Mouse (Mus musculus): Measurements from ENCODE around the gene Tmem255a. TPM values are rescaled to one million over a fixed set of nuclear protein-coding genes. Genes with fewer than 3 reads are reported as not detected.
A peak's percentile ranks its signal among the peaks of the same experiment; 100 is the strongest.

The Tmem255a gene
- polyA plus RNA-seq (2014; fragmentation: Nextera tagmentation; extraction: Ambion mirVana): 11.4 and 11.5 TPM in 2 replicates

GRCm38 (mm10) chrX:38251851-38252571 lies at the start of gene Tmem255a:
Gene Tmem255a, minus strand, starts transcription at chrX:38252439.
- peak within 1 kb of the TSS; percentile 51 for H3K4me2 ChIP-seq
- no peak within 1 kb of the TSS for H3K9ac ChIP-seq (ENCODE audit: low read depth, low read length)
- ATAC-seq (replicated peaks; ENCODE audit: low FRiP score) (no peak), DNase-seq (ENCODE audit: low spot score) (no peak)
- H3K36me3 ChIP-seq (ENCODE audit: control insufficient read depth, insufficient read depth, low read length): no peaks in the 10 kb centered on the region
- no peak within 1 kb of the TSS for H3K27ac ChIP-seq (ENCODE audit: low read depth, low read length)
- peak within 1 kb of the TSS; percentile 37 for H3K4me3 ChIP-seq (ENCODE audit: low read depth, low read length)
- no peaks in the 10 kb centered on the region for H3K9me3 ChIP-seq (ENCODE audit: control insufficient read depth, low read length)
- WGBS: 22% methylated on average over 21 of the region's 27 CpGs
- no peaks in the 10 kb centered on the region for H3K4me1 ChIP-seq (replicated peaks; ENCODE audit: control insufficient read depth, insufficient read depth, low read length)
- H3K27me3 ChIP-seq (replicated peaks; ENCODE audit: control insufficient read depth, insufficient read depth, low read length): peaks cover 25% of the 10 kb centered on the region

DNA sequence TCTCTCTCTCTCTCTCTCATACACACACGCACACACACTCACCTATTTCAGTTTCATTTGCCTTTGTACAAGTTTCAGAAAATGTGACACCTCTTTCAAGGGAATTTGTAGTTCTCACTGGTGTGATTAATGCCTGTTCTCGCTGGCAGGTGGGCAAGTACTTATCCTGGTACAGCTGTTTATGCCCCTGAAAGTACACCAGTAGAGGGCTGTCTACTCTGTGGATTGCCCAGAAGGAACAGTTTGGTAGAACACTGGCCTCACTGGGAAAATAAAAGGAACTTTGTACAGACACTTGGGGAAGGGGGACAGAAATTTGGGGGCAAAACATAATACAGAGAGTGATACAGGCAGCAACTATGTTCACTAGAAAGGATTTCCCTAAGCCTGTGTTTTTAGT lies 7.4 kb upstream of the Tmem255a start:
- Histone ChIP-seq H3K27me3 (replicated peaks; ENCODE audit: control insufficient read depth, insufficient read depth, low read length) (no peaks in the 10 kb centered on the region), H3K4me3 (ENCODE audit: low read depth, low read length) (no peak overlapping the region), H3K9ac (ENCODE audit: low read depth, low read length) (no peak overlapping the region), H3K36me3 (ENCODE audit: control insufficient read depth, insufficient read depth, low read length) (no peaks in the 10 kb centered on the region), H3K27ac (ENCODE audit: low read depth, low read length) (no peak overlapping the region), H3K4me1 (replicated peaks; ENCODE audit: control insufficient read depth, insufficient read depth, low read length) (no peaks in the 10 kb centered on the region), H3K9me3 (ENCODE audit: control insufficient read depth, low read length) (no peaks in the 10 kb centered on the region), H3K4me2 (no peak overlapping the region)
- ATAC-seq (replicated peaks; ENCODE audit: low FRiP score) (no peak), DNase-seq (ENCODE audit: low spot score) (no peak)
- 31% methylated on average over 2 of the region's 2 CpGs for WGBS

GRCm38 (mm10) chrX:38250352-38250950 lies 1.8 kb downstream of the Tmem255a start:
- peak overlapping the region; percentile 24; the same call in 1 of the 2 replicates for H3K4me3 ChIP-seq (ENCODE audit: low read depth, low read length)
- peaks cover 25% of the 10 kb centered on the region for H3K27me3 ChIP-seq (replicated peaks; ENCODE audit: control insufficient read depth, insufficient read depth, low read length)
- peak overlapping the region; percentile 48 for H3K4me2 ChIP-seq
- H3K36me3 ChIP-seq (ENCODE audit: control insufficient read depth, insufficient read depth, low read length): no peaks in the 10 kb centered on the region
- H3K9ac ChIP-seq (ENCODE audit: low read depth, low read length): no peak overlapping the region
- no peak for ATAC-seq (replicated peaks; ENCODE audit: low FRiP score)
- H3K9me3 ChIP-seq (ENCODE audit: control insufficient read depth, low read length): no peaks in the 10 kb centered on the region
- H3K27ac ChIP-seq (ENCODE audit: low read depth, low read length): no peak overlapping the region
- 22% methylated on average over 18 of the region's 18 CpGs for WGBS
- no peaks in the 10 kb centered on the region for H3K4me1 ChIP-seq (replicated peaks; ENCODE audit: control insufficient read depth, insufficient read depth, low read length)
- DNase-seq (ENCODE audit: low spot score): no peak

- H3K27ac ChIP-seq (ENCODE audit: low read depth, low read length): no peak overlapping the region
- H3K4me2 ChIP-seq: peak overlapping the region; percentile 48
- DNase-seq (ENCODE audit: low spot score) (peak; percentile 40), ATAC-seq (replicated peaks; ENCODE audit: low FRiP score) (no peak)
- no peaks in the 10 kb centered on the region for H3K4me1 ChIP-seq (replicated peaks; ENCODE audit: control insufficient read depth, insufficient read depth, low read length)
- 15% methylated on average over 16 of the region's 16 CpGs for WGBS
- no peaks in the 10 kb centered on the region for H3K36me3 ChIP-seq (ENCODE audit: control insufficient read depth, insufficient read depth, low read length)
- no peaks in the 10 kb centered on the region for H3K9me3 ChIP-seq (ENCODE audit: control insufficient read depth, low read length)
- H3K4me3 ChIP-seq (ENCODE audit: low read depth, low read length): no peak overlapping the region
- peaks cover 25% of the 10 kb centered on the region for H3K27me3 ChIP-seq (replicated peaks; ENCODE audit: control insufficient read depth, insufficient read depth, low read length)
- H3K9ac ChIP-seq (ENCODE audit: low read depth, low read length): no peak overlapping the region
These were observed 2.4 kb downstream of the Tmem255a start for GRCm38 (mm10) chrX:38249640-38250351.

DNA sequence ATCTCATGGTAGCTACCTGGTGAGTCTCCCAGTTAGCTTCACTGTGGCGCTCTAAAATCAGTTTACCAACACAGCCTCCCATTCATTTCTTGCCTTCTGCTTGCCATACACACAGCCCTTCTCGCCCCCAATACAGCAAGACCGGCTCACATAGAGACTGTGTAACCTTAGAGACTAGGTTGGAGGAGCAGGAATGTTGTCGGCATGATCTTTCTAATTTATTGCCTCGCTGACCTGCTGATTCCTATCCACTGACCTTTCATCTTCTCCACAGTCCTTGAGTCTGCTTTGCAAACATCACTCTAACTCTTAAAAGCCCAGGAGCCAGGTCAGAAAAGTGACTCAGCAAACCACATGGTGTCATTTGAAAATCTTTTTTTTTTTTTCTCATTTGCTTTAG lies 4.6 kb downstream of the Tmem255a start:
- Histone ChIP-seq H3K27ac (ENCODE audit: low read depth, low read length) (no peak overlapping the region), H3K4me3 (ENCODE audit: low read depth, low read length) (no peak overlapping the region), H3K36me3 (ENCODE audit: control insufficient read depth, insufficient read depth, low read length) (no peaks in the 10 kb centered on the region), H3K9me3 (ENCODE audit: control insufficient read depth, low read length) (no peaks in the 10 kb centered on the region), H3K4me1 (replicated peaks; ENCODE audit: control insufficient read depth, insufficient read depth, low read length) (no peaks in the 10 kb centered on the region), H3K27me3 (replicated peaks; ENCODE audit: control insufficient read depth, insufficient read depth, low read length) (peaks cover 21% of the 10 kb centered on the region), H3K4me2 (no peak overlapping the region), H3K9ac (ENCODE audit: low read depth, low read length) (no peak overlapping the region)
- DNase-seq (ENCODE audit: low spot score) (no peak), ATAC-seq (replicated peaks; ENCODE audit: low FRiP score) (no peak)
- 48% methylated on average over 5 of the region's 5 CpGs for WGBS

DNA sequence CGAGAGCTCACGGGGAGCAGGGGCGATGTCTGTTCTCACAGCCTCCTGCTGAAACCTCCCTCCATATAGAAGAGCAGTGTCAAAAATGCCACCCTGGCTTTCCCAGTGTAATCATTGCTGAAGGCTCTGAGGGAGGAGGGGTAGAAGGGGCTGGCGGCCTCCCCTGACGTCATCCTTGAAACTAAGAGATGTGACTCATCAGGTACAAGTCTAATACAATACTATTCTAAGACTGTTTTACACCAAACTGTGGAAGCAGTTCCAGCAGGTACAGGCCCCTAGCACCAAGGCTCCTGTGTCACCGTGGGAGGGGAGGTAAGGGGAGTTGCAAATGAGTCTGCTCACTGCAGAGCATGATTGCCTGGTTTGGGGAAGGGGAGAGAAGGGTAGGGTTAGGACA lies 5.1 kb downstream of the Tmem255a start:
- Histone ChIP-seq H3K36me3 (ENCODE audit: control insufficient read depth, insufficient read depth, low read length) (no peaks in the 10 kb centered on the region), H3K4me1 (replicated peaks; ENCODE audit: control insufficient read depth, insufficient read depth, low read length) (no peaks in the 10 kb centered on the region), H3K27ac (ENCODE audit: low read depth, low read length) (no peak overlapping the region), H3K9ac (ENCODE audit: low read depth, low read length) (no peak overlapping the region), H3K27me3 (replicated peaks; ENCODE audit: control insufficient read depth, insufficient read depth, low read length) (peaks cover 18% of the 10 kb centered on the region), H3K4me2 (no peak overlapping the region), H3K4me3 (ENCODE audit: low read depth, low read length) (no peak overlapping the region), H3K9me3 (ENCODE audit: control insufficient read depth, low read length) (no peaks in the 10 kb centered on the region)
- 38% methylated on average over 5 of the region's 6 CpGs for WGBS
- DNase-seq (ENCODE audit: low spot score) (no peak), ATAC-seq (replicated peaks; ENCODE audit: low FRiP score) (no peak)

DNA sequence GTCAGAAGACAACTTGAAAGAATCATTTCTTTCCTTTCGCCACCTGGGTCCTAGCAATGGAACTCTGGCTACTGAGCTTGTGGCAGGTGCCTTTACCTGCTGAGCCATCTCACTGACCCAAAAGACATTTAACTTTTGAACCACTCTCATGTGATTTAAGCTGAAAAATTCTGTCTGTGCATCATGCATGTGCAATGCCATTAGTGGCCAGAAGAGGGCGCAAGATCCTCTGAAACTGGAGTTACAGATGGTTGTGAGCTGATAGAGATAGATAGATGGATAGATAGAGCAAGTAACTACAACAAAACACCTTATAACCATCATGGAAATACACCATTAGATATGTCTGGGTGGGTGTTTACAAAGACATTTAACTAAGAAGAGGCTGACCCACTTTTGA lies 14.5 kb downstream of the Tmem255a start:
- H3K4me1 ChIP-seq (replicated peaks; ENCODE audit: control insufficient read depth, insufficient read depth, low read length): no peaks in the 10 kb centered on the region
- no peaks in the 10 kb centered on the region for H3K27me3 ChIP-seq (replicated peaks; ENCODE audit: control insufficient read depth, insufficient read depth, low read length)
- H3K27ac ChIP-seq (ENCODE audit: low read depth, low read length): no peak overlapping the region
- no peak overlapping the region for H3K9ac ChIP-seq (ENCODE audit: low read depth, low read length)
- H3K4me3 ChIP-seq (ENCODE audit: low read depth, low read length): no peak overlapping the region
- no peak overlapping the region for H3K4me2 ChIP-seq
- no peaks in the 10 kb centered on the region for H3K9me3 ChIP-seq (ENCODE audit: control insufficient read depth, low read length)
- DNase-seq (ENCODE audit: low spot score) (no peak), ATAC-seq (replicated peaks; ENCODE audit: low FRiP score) (no peak)
- no peaks in the 10 kb centered on the region for H3K36me3 ChIP-seq (ENCODE audit: control insufficient read depth, insufficient read depth, low read length)
- 19% methylated on average over 2 of the region's 2 CpGs for WGBS

- no peak overlapping the region for H3K4me3 ChIP-seq (ENCODE audit: low read depth, low read length)
- H3K27ac ChIP-seq (ENCODE audit: low read depth, low read length): no peak overlapping the region
- DNase-seq (ENCODE audit: low spot score): no peak
- H3K4me2 ChIP-seq: no peak overlapping the region
- no peaks in the 10 kb centered on the region for H3K4me1 ChIP-seq (replicated peaks; ENCODE audit: control insufficient read depth, insufficient read depth, low read length)
- H3K27me3 ChIP-seq (replicated peaks; ENCODE audit: control insufficient read depth, insufficient read depth, low read length): no peaks in the 10 kb centered on the region
- H3K9ac ChIP-seq (ENCODE audit: low read depth, low read length): no peak overlapping the region
- H3K36me3 ChIP-seq (ENCODE audit: control insufficient read depth, insufficient read depth, low read length): no peaks in the 10 kb centered on the region
- no peak for ATAC-seq (replicated peaks; ENCODE audit: low FRiP score)
- WGBS: 63% methylated on average over 1 of the region's 1 CpGs
- no peaks in the 10 kb centered on the region for H3K9me3 ChIP-seq (ENCODE audit: control insufficient read depth, low read length)
These were observed 22.4 kb downstream of the Tmem255a start for GRCm38 (mm10) chrX:38229888-38230287.
